Mouse (Mus musculus): Measurements from ENCODE around the gene Jagn1. TPM values are rescaled to one million over a fixed set of nuclear protein-coding genes. Genes with fewer than 3 reads are reported as not detected.
A peak's percentile ranks its signal among the peaks of the same experiment; 100 is the strongest.

Gene Jagn1
- total RNA-seq, 2 experiments from 2014 or later: 47.9 to 48.3 TPM

DNA sequence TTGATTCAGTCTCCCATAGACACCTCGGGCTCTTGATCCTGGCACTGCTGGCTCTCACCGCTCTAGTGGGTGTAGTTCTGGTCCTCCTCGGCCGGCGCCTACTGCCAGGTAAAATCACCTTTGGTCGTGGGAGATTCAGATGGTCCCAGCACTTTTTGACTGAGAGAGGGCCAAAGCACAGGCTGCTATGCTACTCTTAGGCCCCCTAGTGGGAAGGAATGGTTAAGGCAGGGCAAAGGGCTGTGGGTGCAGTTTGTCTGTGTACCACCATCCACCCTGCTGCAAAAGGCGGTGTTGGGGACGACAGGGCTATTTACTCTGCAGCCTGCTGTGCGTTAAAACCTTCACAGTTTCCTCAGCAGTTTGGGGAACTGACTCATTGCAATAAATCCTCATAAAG is 26.7 kb downstream of the Jagn1 start:
- intact Hi-C loops (cut with DNase I): no loop called here
- DNase-seq (ENCODE audit: low spot score in 2 of 2): peak; percentile 63 to 76

DNA sequence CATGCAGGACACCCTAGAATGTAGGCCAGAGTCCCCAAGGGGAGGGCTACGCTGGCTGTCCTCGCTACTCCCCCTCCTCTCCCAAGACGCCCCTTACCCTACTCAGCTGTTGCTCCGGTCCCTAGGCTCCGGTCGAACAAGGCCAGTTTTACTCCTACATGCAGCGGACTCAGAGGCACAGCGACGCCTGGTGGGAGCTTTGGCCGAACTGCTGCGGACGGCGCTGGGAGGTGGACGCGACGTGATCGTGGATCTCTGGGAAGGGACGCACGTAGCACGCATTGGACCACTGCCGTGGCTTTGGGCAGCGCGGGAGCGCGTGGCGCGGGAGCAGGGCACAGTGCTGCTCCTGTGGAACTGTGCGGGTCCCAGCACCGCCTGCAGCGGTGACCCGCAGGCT is 27.1 kb downstream of the Jagn1 start:
- DNase-seq (ENCODE audit: low spot score in 2 of 2): peak; percentile 74 to 76
- intact Hi-C loops (cut with DNase I): no loop called here

DNA sequence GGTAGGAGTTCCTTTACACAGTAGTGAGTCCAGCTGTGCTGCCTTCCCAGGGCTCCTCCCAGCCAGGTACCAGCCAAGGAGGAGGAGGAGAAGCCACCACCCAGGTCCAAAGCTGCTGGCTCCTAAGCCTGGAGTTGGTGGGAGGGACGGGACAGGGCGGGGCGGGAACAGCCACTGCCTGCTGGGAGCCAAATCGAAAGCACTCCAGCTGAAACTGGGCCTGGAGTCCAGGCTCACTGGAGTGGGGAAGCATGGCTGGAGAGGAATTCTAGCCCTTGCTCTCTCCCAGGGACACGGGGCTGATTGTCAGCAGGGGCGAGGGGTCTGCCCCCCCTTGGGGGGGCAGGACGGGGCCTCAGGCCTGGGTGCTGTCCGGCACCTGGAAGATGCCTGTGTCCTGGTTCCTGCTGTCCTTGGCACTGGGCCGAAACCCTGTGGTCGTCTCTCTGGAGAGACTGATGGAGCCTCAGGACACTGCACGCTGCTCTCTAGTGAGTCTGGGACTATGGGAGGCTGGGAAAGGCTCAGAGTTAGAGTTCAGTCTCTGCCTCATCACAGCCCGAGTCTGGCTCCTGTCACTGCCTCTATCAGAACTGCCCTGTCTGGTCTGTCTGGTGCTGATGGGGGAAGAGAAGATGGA is 29.0 kb downstream of the Jagn1 start, which contains the start of gene Il17rc:
Gene Il17rc (plus strand): TSS at position 131 of the 640 bp plus-strand sequence.
- DNase-seq (ENCODE audit: low spot score in 2 of 2): no peak
- intact Hi-C loops (cut with DNase I): no loop called here

DNA sequence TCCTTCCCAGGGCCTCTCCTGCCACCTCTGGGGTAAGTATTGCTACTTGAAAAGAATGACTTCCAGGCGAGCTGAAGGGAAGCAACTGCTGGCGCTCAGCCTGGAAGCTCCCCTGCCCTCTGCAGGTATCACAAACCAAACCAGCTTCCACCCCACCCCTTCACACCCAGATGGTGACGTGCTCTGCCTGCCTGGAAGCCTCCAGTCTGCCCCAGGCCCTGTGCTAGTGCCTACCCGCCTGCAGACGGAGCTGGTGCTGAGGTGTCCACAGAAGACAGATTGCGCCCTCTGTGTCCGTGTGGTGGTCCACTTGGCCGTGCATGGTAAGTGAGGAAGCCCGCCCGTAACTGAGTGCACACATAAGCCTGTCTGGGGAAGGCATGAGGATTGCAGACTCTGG is 29.7 kb downstream of the Jagn1 start:
- intact Hi-C loops (cut with DNase I): no loop called here
- DNase-seq (ENCODE audit: low spot score in 2 of 2): no peak

DNA sequence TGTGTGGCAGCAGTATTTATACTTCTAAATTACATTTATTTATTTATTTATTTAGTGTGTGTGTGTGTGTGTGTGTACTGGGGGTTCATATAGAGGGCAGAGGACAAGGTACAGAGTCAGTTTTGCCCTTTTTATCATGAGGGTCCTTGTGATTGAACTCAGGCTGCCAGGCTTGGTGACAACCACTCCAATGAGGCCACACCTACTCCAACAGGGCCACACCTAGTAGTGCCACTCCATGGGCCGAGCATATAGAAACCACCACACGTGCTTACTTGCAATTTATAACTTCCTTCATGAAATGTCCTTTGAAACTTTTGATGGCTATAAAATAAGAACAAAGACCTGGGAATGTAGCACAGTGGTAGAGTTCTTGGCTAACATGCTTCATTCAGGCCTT is 30.9 kb downstream of the Jagn1 start:
- intact Hi-C loops (cut with DNase I): no loop called here
- no peak for DNase-seq (ENCODE audit: low spot score in 2 of 2)

DNA sequence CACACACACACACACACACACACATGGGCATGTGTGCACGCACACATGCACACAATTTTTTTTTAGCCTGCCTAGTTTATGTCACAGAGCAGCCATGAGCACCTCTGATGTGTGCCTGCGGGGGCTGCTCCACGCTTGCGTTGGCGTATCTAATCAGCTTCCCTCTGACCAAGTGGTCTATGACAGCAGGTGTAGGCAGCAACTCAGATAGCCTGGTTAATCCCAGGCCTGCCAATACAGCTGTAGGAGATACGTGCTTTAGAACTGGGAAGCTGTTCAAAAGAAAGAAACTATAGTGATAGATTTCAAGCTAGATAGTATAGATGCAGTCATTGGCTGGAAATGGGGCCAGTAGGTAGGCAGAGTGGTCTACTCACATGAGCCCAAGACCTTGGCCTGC is 31.3 kb downstream of the Jagn1 start:
- DNase-seq (ENCODE audit: low spot score in 2 of 2): no peak
- intact Hi-C loops (cut with DNase I): no loop called here

DNA sequence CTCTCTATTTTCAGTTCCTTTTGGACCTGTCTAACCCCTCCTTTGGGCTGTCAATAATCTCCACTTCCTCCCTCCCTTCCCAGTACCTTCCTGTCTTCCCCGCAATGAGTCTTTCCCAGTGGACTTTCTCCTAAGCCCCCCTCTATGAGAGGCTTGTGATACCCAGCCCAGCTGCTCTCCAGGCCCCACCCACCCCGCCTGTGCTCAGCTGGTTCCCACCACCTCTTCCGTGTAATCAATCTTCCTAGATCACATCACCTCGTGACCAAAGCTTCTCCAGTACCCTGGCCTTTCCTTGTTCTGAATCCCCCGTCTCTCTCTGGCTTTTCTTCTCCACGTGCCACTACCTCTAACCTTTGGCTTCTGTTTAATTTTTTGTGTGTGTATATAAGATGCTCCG is 35.0 kb downstream of the Jagn1 start:
- intact Hi-C loops (cut with DNase I): no loop called here
- no peak for DNase-seq (ENCODE audit: low spot score in 2 of 2)

DNA sequence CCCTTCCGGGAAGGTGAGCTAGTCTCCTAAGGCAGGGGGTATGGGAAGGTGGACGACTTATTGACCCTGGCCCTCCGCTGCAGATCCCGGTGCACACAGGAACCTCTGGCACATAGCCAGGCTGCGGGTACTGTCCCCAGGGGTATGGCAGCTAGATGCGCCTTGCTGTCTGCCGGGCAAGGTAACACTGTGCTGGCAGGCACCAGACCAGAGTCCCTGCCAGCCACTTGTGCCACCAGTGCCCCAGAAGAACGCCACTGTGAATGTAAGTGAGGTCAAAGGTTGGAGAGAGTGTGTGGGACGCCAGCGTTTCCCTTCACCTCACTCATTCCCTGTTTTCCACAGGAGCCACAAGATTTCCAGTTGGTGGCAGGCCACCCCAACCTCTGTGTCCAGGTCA is 36.5 kb downstream of the Jagn1 start:
- intact Hi-C loops (cut with DNase I): no loop called here
- DNase-seq (ENCODE audit: low spot score in 2 of 2): no peak

DNA sequence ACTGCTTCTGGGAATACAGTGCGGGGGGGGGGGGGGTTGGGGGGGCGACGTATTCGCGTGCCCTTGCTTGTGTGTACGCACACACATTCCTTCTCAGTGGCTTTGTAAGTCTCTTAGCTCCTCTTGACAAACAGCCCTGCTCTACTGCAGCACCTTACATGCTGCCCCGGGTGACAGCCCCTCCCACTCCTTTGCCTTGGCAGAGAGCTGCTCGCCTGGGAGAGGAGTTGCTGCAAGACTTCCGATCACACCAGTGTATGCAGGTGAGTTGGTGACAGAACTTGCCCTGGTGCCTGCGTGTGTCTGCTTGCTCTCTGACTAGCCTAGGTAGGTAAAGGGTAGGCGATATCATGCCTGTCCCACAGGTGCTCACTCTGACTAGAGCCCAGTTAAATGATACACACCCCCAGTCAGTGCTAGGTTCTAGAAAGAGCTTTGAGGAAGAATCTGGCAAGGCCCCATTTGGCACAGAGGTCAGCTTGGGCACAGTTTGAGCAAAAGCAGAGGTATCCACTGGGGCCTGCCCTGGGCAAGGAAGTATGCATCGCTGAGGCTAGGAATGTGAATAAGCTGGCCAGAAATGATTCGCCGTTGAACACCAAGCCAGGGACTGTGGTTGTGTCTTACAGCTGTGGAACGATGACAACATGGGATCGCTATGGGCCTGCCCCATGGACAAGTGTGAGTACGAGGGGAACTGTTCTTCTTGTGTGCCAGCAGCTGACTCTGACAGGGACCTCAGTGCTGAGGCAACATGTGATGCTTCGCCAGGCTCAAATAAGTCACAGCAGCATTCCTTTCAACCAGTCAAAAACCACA is 38.4 kb downstream of the Jagn1 start:
- intact Hi-C loops (cut with DNase I): no loop called here
- no peak for DNase-seq (ENCODE audit: low spot score in 2 of 2)

DNA sequence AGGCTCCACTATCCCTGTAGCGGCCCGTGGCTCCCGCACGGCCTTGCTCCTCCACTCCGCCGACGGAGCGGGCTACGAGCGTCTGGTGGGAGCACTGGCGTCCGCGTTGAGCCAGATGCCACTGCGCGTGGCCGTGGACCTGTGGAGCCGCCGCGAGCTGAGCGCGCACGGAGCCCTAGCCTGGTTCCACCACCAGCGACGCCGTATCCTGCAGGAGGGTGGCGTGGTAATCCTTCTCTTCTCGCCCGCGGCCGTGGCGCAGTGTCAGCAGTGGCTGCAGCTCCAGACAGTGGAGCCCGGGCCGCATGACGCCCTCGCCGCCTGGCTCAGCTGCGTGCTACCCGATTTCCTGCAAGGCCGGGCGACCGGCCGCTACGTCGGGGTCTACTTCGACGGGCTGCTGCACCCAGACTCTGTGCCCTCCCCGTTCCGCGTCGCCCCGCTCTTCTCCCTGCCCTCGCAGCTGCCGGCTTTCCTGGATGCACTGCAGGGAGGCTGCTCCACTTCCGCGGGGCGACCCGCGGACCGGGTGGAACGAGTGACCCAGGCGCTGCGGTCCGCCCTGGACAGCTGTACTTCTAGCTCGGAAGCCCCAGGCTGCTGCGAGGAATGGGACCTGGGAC is 40.2 kb downstream of the Jagn1 start:
- peak; percentile 45 to 50 for DNase-seq (ENCODE audit: low spot score in 2 of 2)
- intact Hi-C loops (cut with DNase I): no loop called here

DNA sequence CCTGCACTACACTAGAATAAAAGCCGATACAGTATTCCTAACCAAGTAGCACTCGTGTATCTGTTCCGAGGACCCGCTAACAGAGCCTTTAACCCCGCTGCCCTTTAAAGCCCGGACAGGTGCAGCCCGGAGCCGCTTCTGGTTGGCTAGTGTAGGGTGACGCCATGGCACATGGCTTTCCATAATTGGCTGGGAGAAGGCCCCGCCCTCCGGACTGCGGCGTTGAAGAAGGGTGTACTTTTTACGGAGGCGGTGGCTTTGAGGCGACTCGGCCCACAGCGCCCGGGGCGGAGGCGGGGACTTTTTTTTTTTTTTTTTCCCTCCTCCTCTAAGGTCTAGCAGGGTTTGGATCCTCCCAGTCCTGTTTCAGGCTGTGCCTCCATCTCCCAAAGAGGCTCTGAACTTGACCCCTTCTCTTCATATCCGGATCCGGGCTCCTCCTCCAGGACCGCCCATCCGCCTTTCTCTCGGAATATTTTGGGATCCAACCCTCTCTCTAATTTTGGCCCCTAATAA is 40.8 kb downstream of the Jagn1 start, which contains the start of gene Creld1:
Gene Creld1 (plus strand): TSS at position 198 of the 516 bp plus-strand sequence.
- intact Hi-C loops (cut with DNase I): no loop called here
- DNase-seq (ENCODE audit: low spot score in 2 of 2): peak; percentile 94 to 96

DNA sequence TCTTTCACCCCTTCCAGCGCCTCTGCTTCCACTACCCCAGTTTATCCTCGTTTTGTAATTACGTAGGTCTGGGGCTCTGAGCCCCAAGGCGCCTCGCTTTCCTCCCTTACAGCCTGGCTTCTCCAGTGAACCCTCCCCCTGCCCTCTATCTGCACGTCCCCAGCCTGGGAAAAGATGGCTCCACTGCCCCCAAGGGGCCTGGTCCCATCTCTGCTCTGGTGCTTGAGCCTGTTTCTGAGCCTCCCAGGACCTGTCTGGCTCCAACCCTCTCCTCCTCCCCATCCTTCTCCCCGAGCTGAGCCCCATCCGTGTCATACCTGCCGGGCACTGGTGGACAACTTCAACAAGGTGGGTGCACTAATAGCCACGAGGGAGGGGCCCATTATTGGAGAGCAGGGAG is 41.4 kb downstream of the Jagn1 start:
- no peak for DNase-seq (ENCODE audit: low spot score in 2 of 2)
- intact Hi-C loops (cut with DNase I): no loop called here

DNA sequence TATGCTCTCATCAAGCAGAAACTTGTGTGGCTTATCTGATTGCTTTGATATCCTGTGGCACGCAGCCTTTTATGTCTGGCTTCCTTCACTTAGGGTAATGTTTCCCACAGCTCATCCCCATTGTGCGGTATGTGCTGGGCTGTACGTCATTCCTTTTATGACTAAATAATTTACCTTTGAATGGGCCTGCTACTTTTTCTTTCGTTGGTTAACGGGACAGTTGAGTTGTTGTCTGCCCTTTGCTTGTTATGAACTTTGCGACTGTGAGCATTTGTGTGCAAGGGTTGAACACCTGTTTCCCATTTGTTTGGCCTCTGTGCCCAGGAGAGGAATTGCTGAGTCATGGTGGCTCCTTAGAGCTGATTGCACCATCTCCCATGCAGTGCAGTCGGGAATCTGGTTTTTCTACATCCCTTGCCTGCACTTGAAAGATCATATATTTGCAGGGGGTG is 44.8 kb downstream of the Jagn1 start:
- intact Hi-C loops (cut with DNase I): no loop called here
- no peak for DNase-seq (ENCODE audit: low spot score in 2 of 2)

DNA sequence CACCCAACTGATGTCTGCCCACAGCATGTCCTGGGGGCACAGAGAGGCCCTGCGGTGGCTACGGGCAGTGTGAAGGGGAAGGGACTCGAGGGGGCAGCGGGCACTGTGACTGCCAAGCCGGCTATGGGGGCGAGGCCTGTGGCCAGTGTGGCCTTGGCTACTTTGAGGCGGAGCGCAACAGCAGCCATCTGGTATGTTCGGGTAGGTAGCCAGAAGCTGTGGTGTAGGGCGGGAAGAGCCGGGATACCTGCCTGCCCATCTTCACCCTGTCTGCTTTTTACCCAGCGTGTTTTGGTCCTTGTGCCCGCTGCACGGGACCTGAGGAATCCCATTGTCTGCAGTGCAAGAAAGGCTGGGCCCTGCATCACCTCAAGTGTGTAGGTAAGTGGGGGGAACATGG is 47.0 kb downstream of the Jagn1 start:
- intact Hi-C loops (cut with DNase I): no loop called here
- no peak for DNase-seq (ENCODE audit: low spot score in 2 of 2)

DNA sequence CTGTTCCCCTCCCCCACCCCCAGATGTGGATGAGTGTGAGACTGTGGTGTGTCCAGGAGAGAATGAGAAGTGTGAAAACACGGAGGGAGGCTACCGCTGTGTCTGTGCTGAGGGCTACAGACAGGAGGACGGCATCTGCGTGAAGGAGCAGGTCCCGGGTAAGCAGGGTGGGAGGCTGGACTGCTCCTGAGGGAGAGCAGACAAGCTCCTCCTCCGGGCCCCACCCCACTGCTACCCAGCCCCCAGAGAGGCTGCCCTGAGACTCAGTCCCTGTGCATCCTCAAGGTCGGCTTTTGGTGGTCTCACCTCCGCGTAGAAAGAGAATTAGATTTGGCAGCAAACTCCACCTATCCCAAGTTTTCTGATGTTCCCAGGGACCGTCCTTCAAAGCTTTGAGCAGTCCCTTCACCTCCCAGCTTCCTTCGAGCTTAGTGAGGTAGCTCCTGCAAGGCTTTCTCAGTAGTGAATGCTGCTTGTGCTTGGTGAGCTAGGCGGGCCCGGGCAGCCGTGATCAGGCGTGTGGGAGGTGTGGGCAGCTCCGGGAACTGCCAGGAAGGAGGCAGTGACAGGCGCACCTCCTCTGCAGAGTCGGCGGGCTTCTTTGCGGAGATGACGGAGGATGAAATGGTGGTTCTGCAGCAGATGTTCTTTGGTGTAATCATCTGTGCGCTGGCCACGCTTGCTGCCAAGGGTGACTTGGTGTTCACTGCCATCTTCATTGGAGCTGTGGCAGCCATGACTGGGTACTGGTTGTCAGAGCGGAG is 49.9 kb downstream of the Jagn1 start:
- peak; percentile 51 to 59 for DNase-seq (ENCODE audit: low spot score in 2 of 2)
- intact Hi-C loops (cut with DNase I): no loop called here

DNA sequence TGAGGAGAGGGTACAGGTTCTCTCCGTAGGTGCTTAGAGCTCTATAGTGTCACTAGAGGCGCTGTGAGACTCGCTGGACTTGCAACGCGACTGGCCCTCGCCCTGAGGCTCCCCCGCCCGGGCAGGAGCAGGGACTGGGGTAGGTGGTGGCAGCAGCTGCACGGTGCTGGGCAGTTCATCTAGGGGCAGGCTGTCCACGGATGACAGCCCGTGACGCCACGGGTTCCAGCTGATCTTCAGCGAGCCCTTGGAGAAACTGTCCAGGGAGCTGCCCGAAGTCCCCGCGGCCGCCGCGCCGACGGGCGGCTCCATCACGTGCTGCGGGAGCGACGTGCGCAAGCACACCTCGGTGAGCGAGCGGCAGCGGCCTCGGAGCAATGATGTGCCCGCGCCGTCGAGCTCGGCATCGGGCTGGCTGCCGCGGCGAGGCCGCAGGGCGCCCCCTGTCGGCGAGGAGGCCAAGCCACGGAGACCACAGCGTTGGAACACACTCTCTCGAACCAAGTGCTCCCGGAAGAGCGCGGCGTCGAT is 52.0 kb downstream of the Jagn1 start:
- peak; percentile 75 for DNase-seq (ENCODE audit: low spot score in 2 of 2)
- intact Hi-C loops (cut with DNase I): no loop called here

DNA sequence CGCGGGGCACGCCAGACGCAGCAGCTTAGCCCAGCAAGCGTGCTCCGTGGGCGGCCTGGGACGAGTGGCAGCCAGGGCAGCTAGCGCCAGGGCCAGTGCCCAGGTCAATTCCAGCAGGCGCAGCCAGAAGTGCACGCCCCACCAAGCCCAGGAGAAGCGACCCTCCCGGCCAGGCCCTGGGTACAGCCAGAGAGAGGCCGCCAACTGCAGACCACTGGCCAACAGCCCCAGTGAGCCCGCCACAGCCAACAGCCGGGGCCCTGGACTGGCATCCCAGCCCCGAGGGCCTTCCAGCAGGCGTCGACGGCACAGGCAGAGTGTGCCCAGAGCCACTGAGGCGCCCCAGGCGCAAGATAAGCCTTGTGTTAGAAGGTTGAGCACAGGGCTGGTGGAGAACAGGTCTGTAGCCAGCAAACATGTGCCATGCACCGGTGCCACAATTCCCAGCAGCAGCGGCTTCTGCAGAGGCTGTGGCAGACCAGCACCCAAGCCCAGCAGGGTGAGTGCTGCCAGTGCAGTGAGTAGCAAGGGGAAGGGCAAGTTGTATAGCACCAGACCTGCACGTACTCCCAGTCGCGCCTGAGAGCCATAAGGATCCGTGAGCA is 52.8 kb downstream of the Jagn1 start:
- intact Hi-C loops (cut with DNase I): no loop called here
- DNase-seq (ENCODE audit: low spot score in 2 of 2): no peak
